10 mouse cellular contexts compared by ENCODE assay signal in the genomic region with DNA sequence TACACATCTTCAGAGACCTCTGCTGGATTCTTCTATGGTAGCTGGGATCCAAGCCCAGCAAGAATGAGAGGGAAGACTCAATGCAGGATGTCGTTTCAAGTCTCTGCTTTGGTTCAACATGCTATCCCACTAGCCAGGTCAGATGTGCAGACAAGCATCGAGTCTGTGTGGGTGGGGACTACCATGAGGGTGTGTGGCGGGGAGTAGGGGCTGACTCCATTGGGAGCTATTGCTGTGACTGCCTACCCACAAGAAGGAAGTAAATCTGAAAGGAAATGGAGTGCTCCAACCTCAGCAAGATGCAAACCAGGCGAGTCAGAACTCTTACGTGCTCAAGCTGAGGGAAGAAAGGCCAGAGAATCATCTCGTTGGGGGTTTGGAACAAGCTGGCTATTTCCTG.
"Had no signal": no experiment of that assay in that cellular context is flagged by ENCODE, and none has a peak within 500 bp of the region (broad histone marks: within the 10 kb centered on the region; RNA-seq: fewer than 3 reads in every experiment).

No protein-coding gene starts in this region.

- ATAC-seq: liver, postnatal 0 days had no signal

- DNase-seq: kidney, adult 18-20 months; kidney, postnatal 10 days; kidney, postnatal 4 days; liver; liver, embryonic 13.5 days; liver, postnatal 0 days; right cerebral cortex, adult 18-20 months; spleen, adult 18-20 months; thymus, adult 2 months; thymus, postnatal 25 days had no signal
